Comparison of ENCODE assay signal across 29 mouse cellular contexts in genomic region chr6:98311659-98312058, GRCm38 (mm10). TPM values are rescaled to one million over a fixed set of nuclear protein-coding genes. Genes with fewer than 3 reads are reported as not detected.
"Had no signal": no experiment of that assay in that cellular context is flagged by ENCODE, and none has a peak within 500 bp of the region (broad histone marks: within the 10 kb centered on the region; RNA-seq: fewer than 3 reads in every experiment).

No protein-coding gene starts in this region.

- H3K4me3 ChIP-seq: layer of hippocampus, adult 2 months; limb, embryonic 10.5 days; limb, embryonic 13.5 days; liver, embryonic 12.5 days; liver, embryonic 15.5 days; lung, embryonic 15.5 days; megakaryocyte, embryonic 14.5 days; midbrain, embryonic 10.5 days; midbrain, embryonic 13.5 days; myocyte; neural tube, embryonic 13.5 days had no signal

- H3K9me3 ChIP-seq: limb, embryonic 10.5 days; limb, embryonic 13.5 days; liver, embryonic 12.5 days; liver, embryonic 15.5 days; lung, embryonic 15.5 days; midbrain, embryonic 10.5 days; midbrain, embryonic 13.5 days; neural tube, embryonic 13.5 days had no signal

- H3K4me2 ChIP-seq: limb, embryonic 13.5 days; liver, embryonic 12.5 days; liver, embryonic 15.5 days; lung, embryonic 15.5 days; midbrain, embryonic 13.5 days; neural tube, embryonic 13.5 days had no signal

- H3K4me1 ChIP-seq: limb, embryonic 10.5 days; liver, embryonic 12.5 days; liver, embryonic 15.5 days; megakaryocyte, embryonic 14.5 days; midbrain, embryonic 10.5 days; midbrain, embryonic 13.5 days; neural tube, embryonic 13.5 days had no signal

- H3K9ac ChIP-seq: limb, embryonic 13.5 days; liver, embryonic 12.5 days; liver, embryonic 15.5 days; lung, embryonic 15.5 days; midbrain, embryonic 13.5 days; neural tube, embryonic 13.5 days had no signal

- H3K27ac ChIP-seq: kidney, postnatal 0 days; layer of hippocampus, adult 2 months; limb, embryonic 10.5 days; limb, embryonic 13.5 days; liver, embryonic 12.5 days; liver, embryonic 15.5 days; lung, embryonic 15.5 days; midbrain, embryonic 10.5 days; midbrain, embryonic 13.5 days; neural tube, embryonic 13.5 days had no signal

- ATAC-seq: liver, embryonic 12.5 days; midbrain, embryonic 13.5 days; midbrain, embryonic 16.5 days had no signal

- H3K36me3 ChIP-seq: limb, embryonic 10.5 days; limb, embryonic 13.5 days; liver, embryonic 12.5 days; liver, embryonic 15.5 days; lung, embryonic 15.5 days; midbrain, embryonic 10.5 days; midbrain, embryonic 13.5 days; neural tube, embryonic 13.5 days had no signal

- H3K27me3 ChIP-seq: limb, embryonic 13.5 days; liver, embryonic 12.5 days; liver, embryonic 15.5 days; lung, embryonic 15.5 days; megakaryocyte, embryonic 14.5 days; midbrain, embryonic 13.5 days; neural tube, embryonic 13.5 days had no signal

- DNase-seq: kidney, postnatal 25 days; layer of hippocampus, adult 9-11 months; liver; lung, adult 18-20 months; lung, postnatal 10 days; lung, postnatal 36 days; retina, postnatal 1 day; right cerebral cortex, postnatal 25 days; spleen, adult 18-20 months; thymus, adult 18-20 months; thymus, postnatal 36 days had no signal

RNA-seq across cellular contexts. Expression of gene Gm765, which starts 30.9 kb away (rescaled TPM):
- total RNA-seq: layer of hippocampus, adult 2 months; layer of hippocampus, postnatal 25 days; monocyte, adult 5-6 weeks; neutrophil, adult 5-6 weeks had no signal
- polyA plus RNA-seq: kidney, postnatal 0 days; large intestine, adult 2 months; limb, embryonic 10.5 days; liver, embryonic 12.5 days; liver, embryonic 15.5 days; lung, embryonic 15.5 days; midbrain, embryonic 10.5 days; midbrain, embryonic 16.5 days; myocyte; stomach, embryonic 16.5 days had no signal
